ENCODE assay signal across 24 mouse cellular contexts in the genomic region with DNA sequence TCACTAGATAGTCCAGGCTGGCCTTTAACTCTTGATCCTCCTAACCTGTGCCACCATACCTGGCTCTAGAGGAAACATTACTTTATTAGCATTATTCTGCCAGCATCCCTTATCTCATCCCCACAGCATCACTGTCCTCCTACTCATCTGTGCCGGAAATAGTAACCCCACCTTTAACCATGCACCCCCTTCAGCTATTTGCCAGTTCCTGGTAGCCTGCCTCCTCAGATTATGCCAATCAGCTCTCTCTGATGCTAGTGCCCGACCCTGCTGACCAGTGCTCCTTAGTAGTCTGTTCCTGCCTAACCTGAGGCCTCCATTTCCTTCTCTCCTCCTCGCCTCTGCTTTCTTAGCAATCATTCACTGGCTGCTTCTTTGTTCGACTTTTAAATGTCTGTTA.
DNase-seq lines count a peak whose midpoint lies in the region; ATAC-seq and TF ChIP-seq lines count a peak whose summit lies in the region.
"Had no signal": no experiment of that assay in that cellular context is flagged by ENCODE, and none has a peak within 500 bp of the region (broad histone marks: within the 10 kb centered on the region; RNA-seq: fewer than 3 reads in every experiment).

No protein-coding gene starts in this region.

- TF ChIP-seq EP300 in liver, postnatal 0 days (IDR thresholded peaks at IDR 0.05; ENCODE audit: low read depth): no peak
- TF ChIP-seq EP300 in heart, adult 2 months (IDR thresholded peaks at IDR 0.05; ENCODE audit: insufficient read depth, low read depth, low read length): no peak

- no peak overlapping the region for H3K4me3 ChIP-seq in intestine, embryonic 14.5 days (ENCODE audit: low read depth, low read length)
- no peak overlapping the region for H3K4me3 ChIP-seq in intestine, postnatal 0 days (ENCODE audit: low read depth, low read length)
- no peak overlapping the region for H3K4me3 ChIP-seq in liver, postnatal 0 days (ENCODE audit: low read depth, low read length)
- H3K4me3 ChIP-seq in heart, adult 2 months: no peak overlapping the region
- H3K4me3 ChIP-seq: gastrocnemius, adult 2 months; heart, embryonic 10.5 days; hindbrain, embryonic 15.5 days; intestine, embryonic 15.5 days; limb, embryonic 13.5 days; neural tube, embryonic 15.5 days had no signal

- H3K4me2 ChIP-seq in intestine, embryonic 14.5 days (ENCODE audit: low read length): no peak overlapping the region
- no peak overlapping the region for H3K4me2 ChIP-seq in intestine, postnatal 0 days (replicated peaks; ENCODE audit: low read depth)
- H3K4me2 ChIP-seq in liver, postnatal 0 days (ENCODE audit: low read depth, low read length): no peak overlapping the region
- H3K4me2 ChIP-seq: hindbrain, embryonic 15.5 days; intestine, embryonic 15.5 days; limb, embryonic 13.5 days; lung, embryonic 14.5 days; midbrain, embryonic 11.5 days; neural tube, embryonic 15.5 days had no signal

- H3K27ac ChIP-seq in intestine, embryonic 14.5 days (ENCODE audit: low read depth): no peak overlapping the region
- no peak overlapping the region for H3K27ac ChIP-seq in intestine, postnatal 0 days (ENCODE audit: low read depth, low read length)
- no peak overlapping the region for H3K27ac ChIP-seq in liver, postnatal 0 days (ENCODE audit: low read depth)
- H3K27ac ChIP-seq in heart, adult 2 months: no peak overlapping the region
- H3K27ac ChIP-seq: gastrocnemius, adult 2 months; heart, embryonic 10.5 days; hindbrain, embryonic 15.5 days; intestine, embryonic 15.5 days; limb, embryonic 13.5 days; neural tube, embryonic 15.5 days had no signal

- no peaks in the 10 kb centered on the region for H3K9me3 ChIP-seq in intestine, embryonic 14.5 days (ENCODE audit: control insufficient read depth, low read length)
- H3K9me3 ChIP-seq in intestine, postnatal 0 days (ENCODE audit: control insufficient read depth): no peaks in the 10 kb centered on the region
- no peaks in the 10 kb centered on the region for H3K9me3 ChIP-seq in liver, postnatal 0 days (ENCODE audit: low read length)
- H3K9me3 ChIP-seq: heart, embryonic 10.5 days; hindbrain, embryonic 15.5 days; intestine, embryonic 15.5 days; limb, embryonic 13.5 days; neural tube, embryonic 15.5 days had no signal

- peaks cover 72% of the 10 kb centered on the region for H3K36me3 ChIP-seq in intestine, embryonic 14.5 days (ENCODE audit: control insufficient read depth, insufficient read depth, low read length)
- peaks cover 24% of the 10 kb centered on the region for H3K36me3 ChIP-seq in intestine, postnatal 0 days (ENCODE audit: control insufficient read depth, insufficient read depth)
- peaks cover 5% of the 10 kb centered on the region; the same call in 1 of the 2 replicates for H3K36me3 ChIP-seq in liver, postnatal 0 days (replicated peaks; ENCODE audit: insufficient read depth, low read length)
- H3K36me3 ChIP-seq in heart, adult 2 months (ENCODE audit: control insufficient read depth, insufficient read depth, low read length): no peaks in the 10 kb centered on the region; the same call in 1 of the 2 replicates

- WGBS in intestine, embryonic 14.5 days: 83% methylated on average over 4 of the region's 4 CpGs
- 69% methylated on average over 4 of the region's 4 CpGs for WGBS in intestine, postnatal 0 days
- WGBS in liver, postnatal 0 days (ENCODE audit: insufficient replicate concordance): 52% methylated on average over 4 of the region's 4 CpGs
- 68% methylated on average over 4 of the region's 4 CpGs for WGBS in heart, adult 2 months

- peak; percentile 23 for DNase-seq in intestine, embryonic 14.5 days (ENCODE audit: low spot score)
- peak; percentile 44 for DNase-seq in brain, adult 2 months (ENCODE audit: low read depth, low spot score)
- DNase-seq in liver, postnatal 0 days: no peak
- no peak for DNase-seq in spleen, postnatal 36 days (ENCODE audit: low spot score in 2 of 2)
- no peak for DNase-seq in heart, adult 2 months
- no peak for DNase-seq in thymus, postnatal 4 days
- DNase-seq: adrenal gland, postnatal 36 days; cerebellum, adult 9-11 months; forebrain, postnatal 0 days; gastrocnemius, adult 2 months; kidney, adult 9 months; kidney, postnatal 14 days; layer of hippocampus, postnatal 36 days; lung, embryonic 14.5 days; right cerebral cortex, postnatal 25 days; thymus, postnatal 36 days had no signal

- H3K27me3 ChIP-seq in intestine, embryonic 14.5 days (replicated peaks; ENCODE audit: control insufficient read depth, insufficient read depth, low read length): no peaks in the 10 kb centered on the region
- H3K27me3 ChIP-seq in intestine, postnatal 0 days (replicated peaks; ENCODE audit: control insufficient read depth, insufficient read depth, low read length): no peaks in the 10 kb centered on the region
- no peaks in the 10 kb centered on the region for H3K27me3 ChIP-seq in liver, postnatal 0 days (ENCODE audit: insufficient read depth, low read length)
- no peaks in the 10 kb centered on the region for H3K27me3 ChIP-seq in heart, adult 2 months (ENCODE audit: control insufficient read depth, insufficient read depth, low read length)
- H3K27me3 ChIP-seq: hindbrain, embryonic 15.5 days; intestine, embryonic 15.5 days; limb, embryonic 13.5 days; neural tube, embryonic 15.5 days had no signal

- no peaks in the 10 kb centered on the region for H3K79me2 ChIP-seq in heart, adult 2 months (replicated peaks; ENCODE audit: control insufficient read depth, insufficient read depth, low read length)

- ATAC-seq in intestine, embryonic 14.5 days (replicated peaks; ENCODE audit: low FRiP score, low TSS enrichment, low read depth): no peak
- no peak for ATAC-seq in intestine, postnatal 0 days
- peak; percentile 43; the same call in 1 of the 2 replicates for ATAC-seq in erythroblast, adult 5-6 weeks (replicated peaks; ENCODE audit: low FRiP score, poor library complexity, severe bottlenecking)
- peak; percentile 35; the same call in 1 of the 2 replicates for ATAC-seq in liver, postnatal 0 days
- ATAC-seq: forebrain, postnatal 0 days; intestine, embryonic 15.5 days had no signal

- TF ChIP-seq CTCF in intestine, postnatal 0 days (IDR thresholded peaks at IDR 0.05; ENCODE audit: low read depth): no peak
- TF ChIP-seq CTCF in liver, postnatal 0 days (IDR thresholded peaks at IDR 0.05; ENCODE audit: low read depth): no peak
- no peak for TF ChIP-seq CTCF in heart, adult 2 months (IDR thresholded peaks at IDR 0.05)

- no peaks in the 10 kb centered on the region for H3K4me1 ChIP-seq in intestine, embryonic 14.5 days (replicated peaks; ENCODE audit: control insufficient read depth, insufficient read depth, low read length)
- H3K4me1 ChIP-seq in intestine, postnatal 0 days (replicated peaks; ENCODE audit: control insufficient read depth, insufficient read depth, low read length): no peaks in the 10 kb centered on the region
- 0 out of 2 replicates have a peak, but pooled peaks cover 3% of the 10 kb centered on the region for H3K4me1 ChIP-seq in liver, postnatal 0 days (ENCODE audit: insufficient read depth)
- no peaks in the 10 kb centered on the region for H3K4me1 ChIP-seq in heart, adult 2 months (ENCODE audit: control insufficient read depth, insufficient read depth, low read length)
- H3K4me1 ChIP-seq: heart, embryonic 10.5 days; hindbrain, embryonic 15.5 days; limb, embryonic 13.5 days; neural tube, embryonic 15.5 days had no signal

- no peak for TF ChIP-seq POLR2A in heart, adult 2 months (IDR thresholded peaks at IDR 0.05; ENCODE audit: insufficient read depth, low read depth, low read length)

- H3K9ac ChIP-seq in intestine, embryonic 14.5 days (ENCODE audit: low read length): no peak overlapping the region
- no peak overlapping the region for H3K9ac ChIP-seq in intestine, postnatal 0 days (ENCODE audit: low read depth, low read length)
- no peak overlapping the region for H3K9ac ChIP-seq in liver, postnatal 0 days (replicated peaks)
- H3K9ac ChIP-seq in heart, adult 2 months (ENCODE audit: low read depth, low read length): no peak overlapping the region
- H3K9ac ChIP-seq: forebrain, postnatal 0 days; hindbrain, embryonic 15.5 days; intestine, embryonic 15.5 days; limb, embryonic 13.5 days; lung, embryonic 14.5 days; neural tube, embryonic 15.5 days had no signal

- intact Hi-C loops in heart, adult 2 months (cut with DNase I): loop anchor here (5.0 kb wide), 1 partner anchor 70 kb away; the partner anchor contains the start of gene Fnbp1l

Comparison
In these comparisons a context has a peak if more than half of its experiments do, and no peak if none do; other contexts are left out.
1. ATAC-seq: peak in erythroblast, adult 5-6 weeks (single experiment) and liver, postnatal 0 days (single experiment); none in intestine, embryonic 14.5 days (single experiment) and intestine, postnatal 0 days (single experiment).
2. DNase-seq: peak in intestine, embryonic 14.5 days (single experiment) and brain, adult 2 months (single experiment); none in liver, postnatal 0 days (single experiment), spleen, postnatal 36 days (0 of 2), heart, adult 2 months (0 of 2) and thymus, postnatal 4 days (single experiment).